Mouse (Mus musculus): ENCODE measurements around the gene Piezo1. TPM values are rescaled to one million over a fixed set of nuclear protein-coding genes. Genes with fewer than 3 reads are reported as not detected.

The Piezo1 gene
- polyA plus RNA-seq, 1 experiment: 107 TPM

DNA sequence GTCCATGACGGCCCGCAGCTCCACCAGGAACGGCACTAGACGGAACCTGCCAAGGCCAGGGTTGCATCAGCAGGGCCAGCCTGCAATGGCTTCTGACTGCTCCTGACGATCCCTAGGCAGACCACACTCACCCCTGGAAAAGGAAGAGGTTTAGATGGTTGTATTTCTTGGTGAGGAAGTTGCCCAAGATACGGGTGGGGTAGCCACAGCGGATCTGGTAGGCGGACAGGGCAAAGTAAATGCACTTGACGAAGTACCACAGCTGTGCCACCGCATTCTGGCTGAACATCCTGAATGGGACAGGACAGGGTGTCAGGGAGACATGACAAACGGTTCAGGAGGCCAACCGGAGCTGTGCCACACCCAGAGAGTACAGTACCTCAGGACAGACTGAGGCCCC lies 66.3 kb downstream of the Piezo1 start:
- Histone ChIP-seq H3K36me3 (ENCODE audit: control insufficient read depth, insufficient read depth) (peaks cover 82% of the 10 kb centered on the region), H3K79me3 (ENCODE audit: low read depth) (no peaks in the 10 kb centered on the region), H3K79me2 (ENCODE audit: control insufficient read depth, insufficient read depth) (no peaks in the 10 kb centered on the region), H3K27me3 (ENCODE audit: control insufficient read depth, insufficient read depth, insufficient read length) (no peaks in the 10 kb centered on the region), H3K4me3 (ENCODE audit: insufficient read depth, poor library complexity, severe bottlenecking) (no peak overlapping the region), H3ac (ENCODE audit: control insufficient read depth, insufficient read length, low read depth) (no peak overlapping the region)
- TF ChIP-seq MYOD1 (IDR thresholded peaks at IDR 0.05; ENCODE audit: control insufficient read depth, insufficient read length, low read depth) (peak; percentile 53), MAX (IDR thresholded peaks at IDR 0.05) (no peak)

DNA sequence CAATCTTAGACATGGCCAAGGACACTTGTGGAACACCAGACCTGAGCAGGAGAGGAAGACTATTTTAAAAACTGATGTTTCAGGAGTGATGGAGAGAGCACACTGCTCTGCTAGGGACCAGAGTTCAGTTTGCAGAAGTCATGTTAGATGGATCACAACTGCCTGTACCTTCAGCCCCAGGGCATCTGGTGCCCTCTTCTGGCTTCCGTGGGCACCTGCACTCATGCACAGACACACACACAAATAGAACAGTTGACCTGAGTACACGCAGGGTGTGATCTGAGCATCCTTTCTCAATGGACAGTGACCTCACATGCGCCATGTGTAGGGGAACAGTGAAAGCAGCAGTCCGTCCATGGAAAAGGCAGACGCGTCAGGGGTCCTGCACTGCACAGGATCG lies 67.3 kb downstream of the Piezo1 start:
- Histone ChIP-seq H3K79me2 (ENCODE audit: control insufficient read depth, insufficient read depth) (no peaks in the 10 kb centered on the region), H3K27me3 (ENCODE audit: control insufficient read depth, insufficient read depth, insufficient read length) (no peaks in the 10 kb centered on the region), H3K36me3 (ENCODE audit: control insufficient read depth, insufficient read depth) (peaks cover 80% of the 10 kb centered on the region), H3ac (ENCODE audit: control insufficient read depth, insufficient read length, low read depth) (no peak overlapping the region), H3K4me3 (ENCODE audit: insufficient read depth, poor library complexity, severe bottlenecking) (no peak overlapping the region), H3K79me3 (ENCODE audit: low read depth) (no peaks in the 10 kb centered on the region)
- no peak for TF ChIP-seq MYOD1 (IDR thresholded peaks at IDR 0.05; ENCODE audit: control insufficient read depth, insufficient read length, low read depth)
- no peak for TF ChIP-seq CEBPB (IDR thresholded peaks at IDR 0.05; ENCODE audit: low read depth)
- no peak for TF ChIP-seq FOSL1 (IDR thresholded peaks at IDR 0.05; ENCODE audit: insufficient read depth, low read length, poor library complexity, severe bottlenecking)
- TF ChIP-seq USF1 (IDR thresholded peaks at IDR 0.05; ENCODE audit: low read depth): no peak
- TF ChIP-seq MAX (IDR thresholded peaks at IDR 0.05): no peak
- no peak for TF ChIP-seq MYOG (IDR thresholded peaks at IDR 0.05; ENCODE audit: control insufficient read depth, extremely low read depth, insufficient read length)
- no peak for TF ChIP-seq CTCF (IDR thresholded peaks at IDR 0.05; ENCODE audit: control insufficient read depth, insufficient read depth, insufficient read length)

DNA sequence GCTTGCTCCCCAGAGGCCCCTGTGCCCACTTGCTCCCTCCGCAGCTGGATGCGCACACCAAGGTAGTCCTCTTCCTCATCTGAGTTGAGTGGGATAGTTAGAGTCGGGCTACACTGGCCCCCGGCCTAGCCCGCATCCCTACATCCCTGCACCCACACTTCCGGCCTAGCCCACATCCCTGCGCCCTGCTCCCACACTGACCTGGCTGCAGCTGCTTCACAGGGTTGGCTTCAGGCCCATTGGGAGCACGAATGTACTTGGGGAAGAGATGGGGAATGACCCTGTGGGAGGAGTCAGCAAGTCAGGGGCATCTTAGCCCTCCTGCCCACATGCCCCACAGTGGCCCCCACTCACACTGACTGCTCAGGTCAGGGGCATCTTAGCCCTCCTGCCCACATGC lies 68.7 kb downstream of the Piezo1 start:
- Histone ChIP-seq H3K27me3 (ENCODE audit: control insufficient read depth, insufficient read depth, insufficient read length) (no peaks in the 10 kb centered on the region), H3K4me3 (ENCODE audit: insufficient read depth, poor library complexity, severe bottlenecking) (no peak overlapping the region), H3ac (ENCODE audit: control insufficient read depth, insufficient read length, low read depth) (no peak overlapping the region), H3K79me3 (ENCODE audit: low read depth) (no peaks in the 10 kb centered on the region), H3K36me3 (ENCODE audit: control insufficient read depth, insufficient read depth) (peaks cover 76% of the 10 kb centered on the region), H3K79me2 (ENCODE audit: control insufficient read depth, insufficient read depth) (peaks cover 5% of the 10 kb centered on the region)
- TF ChIP-seq USF1 (IDR thresholded peaks at IDR 0.05; ENCODE audit: low read depth): no peak
- no peak for TF ChIP-seq CEBPB (IDR thresholded peaks at IDR 0.05; ENCODE audit: low read depth)
- TF ChIP-seq MYOD1 (IDR thresholded peaks at IDR 0.05; ENCODE audit: control insufficient read depth, insufficient read length, low read depth): no peak
- no peak for TF ChIP-seq MAX (IDR thresholded peaks at IDR 0.05)
- no peak for TF ChIP-seq FOSL1 (IDR thresholded peaks at IDR 0.05; ENCODE audit: insufficient read depth, low read length, poor library complexity, severe bottlenecking)
- TF ChIP-seq CTCF (IDR thresholded peaks at IDR 0.05; ENCODE audit: control insufficient read depth, insufficient read depth, insufficient read length): no peak
- TF ChIP-seq MYOG (IDR thresholded peaks at IDR 0.05; ENCODE audit: control insufficient read depth, extremely low read depth, insufficient read length): no peak

DNA sequence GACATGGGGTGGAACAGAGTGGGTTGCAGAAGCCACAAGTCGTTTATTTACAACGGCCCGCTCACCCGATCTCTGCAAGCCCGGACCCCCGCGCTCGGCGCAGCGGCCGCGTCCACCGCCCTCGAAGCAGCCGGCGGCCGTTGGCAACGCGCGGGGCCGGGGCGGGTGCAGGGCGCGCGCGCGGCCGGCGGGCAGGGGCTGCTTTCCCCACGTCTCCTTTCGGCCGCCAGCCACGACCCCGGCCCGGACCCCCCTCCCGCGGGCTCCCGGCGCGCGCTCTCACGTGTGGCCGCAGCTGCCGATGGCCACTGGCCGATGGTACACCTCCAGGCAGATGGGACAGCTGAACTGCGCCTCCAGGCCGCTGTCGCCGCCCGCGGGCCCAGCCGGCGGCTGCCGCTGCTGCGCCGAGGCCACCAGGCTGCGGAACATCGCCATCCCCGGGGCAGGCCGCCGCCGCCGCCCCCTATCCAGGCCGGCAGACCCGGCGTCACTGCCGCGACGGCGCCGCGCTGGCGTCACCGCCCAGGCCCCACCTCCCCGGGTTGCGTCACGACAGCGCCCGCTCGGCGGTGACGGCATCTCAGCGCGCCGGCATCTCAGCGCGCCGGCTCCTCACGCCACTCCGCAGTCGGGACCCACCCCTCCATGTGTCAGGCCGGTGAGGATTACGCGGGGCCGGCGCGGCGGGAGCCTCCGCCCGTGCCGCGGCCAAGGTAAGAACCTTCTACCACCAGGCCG lies 75.4 kb downstream of the Piezo1 start, which contains the start of the genes Rnf166 and Ctu2:
TSS of gene Rnf166 (minus strand) at position 485 of the 741 bp plus-strand sequence.
TSS of gene Ctu2 (plus strand) at position 564 of the 741 bp plus-strand sequence.
- H3K79me3 ChIP-seq (ENCODE audit: low read depth): peaks cover 9% of the 10 kb centered on the region
- H3K27me3 ChIP-seq (ENCODE audit: control insufficient read depth, insufficient read depth, insufficient read length): no peaks in the 10 kb centered on the region
- H3ac ChIP-seq (ENCODE audit: control insufficient read depth, insufficient read length, low read depth): peak within 1 kb of the TSS; percentile 100
- peaks cover 25% of the 10 kb centered on the region for H3K36me3 ChIP-seq (ENCODE audit: control insufficient read depth, insufficient read depth)
- H3K4me3 ChIP-seq (ENCODE audit: insufficient read depth, poor library complexity, severe bottlenecking): peak within 1 kb of the TSS; percentile 93
- TF ChIP-seq MAX (IDR thresholded peaks at IDR 0.05): peak; percentile 53
- TF ChIP-seq CEBPB (IDR thresholded peaks at IDR 0.05; ENCODE audit: low read depth): peak; percentile 51
- TF ChIP-seq MYOG (IDR thresholded peaks at IDR 0.05; ENCODE audit: control insufficient read depth, extremely low read depth, insufficient read length): no peak
- no peak for TF ChIP-seq USF1 (IDR thresholded peaks at IDR 0.05; ENCODE audit: low read depth)
- no peak for TF ChIP-seq CTCF (IDR thresholded peaks at IDR 0.05; ENCODE audit: control insufficient read depth, insufficient read depth, insufficient read length)
- TF ChIP-seq MYOD1 (IDR thresholded peaks at IDR 0.05; ENCODE audit: control insufficient read depth, insufficient read length, low read depth): no peak
- no peak for TF ChIP-seq FOSL1 (IDR thresholded peaks at IDR 0.05; ENCODE audit: insufficient read depth, low read length, poor library complexity, severe bottlenecking)
- H3K79me2 ChIP-seq (ENCODE audit: control insufficient read depth, insufficient read depth): peaks cover 42% of the 10 kb centered on the region

DNA sequence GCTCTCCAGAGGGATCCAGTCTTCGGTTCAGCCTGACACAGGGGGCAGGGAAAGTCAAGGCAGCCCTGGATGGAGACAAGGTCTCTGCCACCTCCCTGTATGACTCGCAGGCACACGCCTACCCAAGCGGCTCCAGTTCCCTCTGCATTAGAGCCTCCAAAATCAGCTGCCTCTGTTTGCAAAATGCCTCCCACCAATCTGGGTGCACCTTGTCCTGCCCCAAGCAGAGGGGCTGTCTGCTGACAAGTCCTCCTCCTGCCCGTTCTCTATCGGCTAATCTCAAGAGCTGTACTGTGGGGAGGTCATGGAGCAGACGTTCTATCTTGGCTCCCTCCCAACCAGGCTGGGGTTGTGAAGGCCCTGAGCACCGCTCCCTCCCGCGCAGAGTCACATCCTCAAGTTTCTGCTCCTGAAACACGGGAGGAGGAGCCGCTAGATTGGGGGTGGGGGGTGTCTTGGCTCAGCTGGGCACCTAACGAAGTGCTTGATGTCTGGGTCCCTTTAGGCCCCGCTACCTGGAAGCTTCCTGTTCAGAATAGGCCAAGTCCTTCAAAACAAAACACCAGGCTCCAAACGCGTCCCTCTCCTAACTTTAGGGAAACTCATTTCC lies 76.1 kb downstream of the Piezo1 start:
- Histone ChIP-seq H3K36me3 (ENCODE audit: control insufficient read depth, insufficient read depth) (peaks cover 23% of the 10 kb centered on the region), H3ac (ENCODE audit: control insufficient read depth, insufficient read length, low read depth) (peak overlapping the region; percentile 100), H3K4me3 (ENCODE audit: insufficient read depth, poor library complexity, severe bottlenecking) (peak overlapping the region; percentile 93), H3K79me3 (ENCODE audit: low read depth) (peaks cover 9% of the 10 kb centered on the region), H3K79me2 (ENCODE audit: control insufficient read depth, insufficient read depth) (peaks cover 42% of the 10 kb centered on the region), H3K27me3 (ENCODE audit: control insufficient read depth, insufficient read depth, insufficient read length) (no peaks in the 10 kb centered on the region)
- TF ChIP-seq USF1 (IDR thresholded peaks at IDR 0.05; ENCODE audit: low read depth): no peak
- TF ChIP-seq MYOD1 (IDR thresholded peaks at IDR 0.05; ENCODE audit: control insufficient read depth, insufficient read length, low read depth): no peak
- no peak for TF ChIP-seq MAX (IDR thresholded peaks at IDR 0.05)
- TF ChIP-seq MYOG (IDR thresholded peaks at IDR 0.05; ENCODE audit: control insufficient read depth, extremely low read depth, insufficient read length): no peak
- no peak for TF ChIP-seq CEBPB (IDR thresholded peaks at IDR 0.05; ENCODE audit: low read depth)
- no peak for TF ChIP-seq FOSL1 (IDR thresholded peaks at IDR 0.05; ENCODE audit: insufficient read depth, low read length, poor library complexity, severe bottlenecking)
- TF ChIP-seq CTCF (IDR thresholded peaks at IDR 0.05; ENCODE audit: control insufficient read depth, insufficient read depth, insufficient read length): no peak
